Mouse (Mus musculus): Measurements from ENCODE around the gene Crispld2.

Gene Crispld2

GRCm38 (mm10) chr8:120001712-120002111, 9.5 kb downstream of the Crispld2 start:
- no peak for DNase-seq

GRCm38 (mm10) chr8:120002348-120002747, 10.1 kb downstream of the Crispld2 start:
- no peak for DNase-seq

- DNase-seq, result no peak
These were observed 12.0 kb downstream of the Crispld2 start for GRCm38 (mm10) chr8:120004154-120004702.

GRCm38 (mm10) chr8:120004705-120005381, 12.6 kb downstream of the Crispld2 start:
- DNase-seq, result no peak

GRCm38 (mm10) chr8:120006645-120007160, 14.5 kb downstream of the Crispld2 start:
- no peak for DNase-seq

- no peak for DNase-seq
These were observed 14.9 kb downstream of the Crispld2 start for GRCm38 (mm10) chr8:120007178-120007577.

- no peak for DNase-seq
These were observed 17.0 kb downstream of the Crispld2 start for GRCm38 (mm10) chr8:120009284-120009683.

GRCm38 (mm10) chr8:120012491-120012890, 20.3 kb downstream of the Crispld2 start:
- DNase-seq, result peak; percentile 38 to 59

GRCm38 (mm10) chr8:120012927-120013326, 20.7 kb downstream of the Crispld2 start:
- DNase-seq, result peak; percentile 53 to 65

- DNase-seq, result no peak
These were observed 22.2 kb downstream of the Crispld2 start for GRCm38 (mm10) chr8:120014267-120015023.

GRCm38 (mm10) chr8:120015916-120016315, 23.7 kb downstream of the Crispld2 start:
- no peak for DNase-seq

- DNase-seq, result no peak
These were observed 24.2 kb downstream of the Crispld2 start for GRCm38 (mm10) chr8:120016424-120016823.

- no peak for DNase-seq
These were observed 25.1 kb downstream of the Crispld2 start for GRCm38 (mm10) chr8:120017349-120017748.

- no peak for DNase-seq
These were observed 25.5 kb downstream of the Crispld2 start for GRCm38 (mm10) chr8:120017786-120018185.

GRCm38 (mm10) chr8:120018379-120018778, 26.1 kb downstream of the Crispld2 start:
- no peak for DNase-seq

- DNase-seq, result no peak
These were observed 27.1 kb downstream of the Crispld2 start for GRCm38 (mm10) chr8:120019297-120019696.

- no peak for DNase-seq
These were observed 28.1 kb downstream of the Crispld2 start for GRCm38 (mm10) chr8:120020298-120020697.

- DNase-seq, result no peak
These were observed 34.0 kb downstream of the Crispld2 start for GRCm38 (mm10) chr8:120026199-120026598.

GRCm38 (mm10) chr8:120026991-120027390, 34.8 kb downstream of the Crispld2 start:
- DNase-seq, result no peak

GRCm38 (mm10) chr8:120030447-120030846, 38.2 kb downstream of the Crispld2 start:
- DNase-seq, result no peak

GRCm38 (mm10) chr8:120032549-120033208, 40.4 kb downstream of the Crispld2 start:
- DNase-seq, result peak in 1 of 2 experiments; percentile 52

GRCm38 (mm10) chr8:120034471-120034870, 42.2 kb downstream of the Crispld2 start:
- DNase-seq, result no peak

GRCm38 (mm10) chr8:120036111-120036510, 43.9 kb downstream of the Crispld2 start:
- no peak for DNase-seq

All from cerebellum, postnatal 14 days (tissue).